Mouse (Mus musculus): ENCODE results near the gene Ubac2.

Gene Ubac2

DNA sequence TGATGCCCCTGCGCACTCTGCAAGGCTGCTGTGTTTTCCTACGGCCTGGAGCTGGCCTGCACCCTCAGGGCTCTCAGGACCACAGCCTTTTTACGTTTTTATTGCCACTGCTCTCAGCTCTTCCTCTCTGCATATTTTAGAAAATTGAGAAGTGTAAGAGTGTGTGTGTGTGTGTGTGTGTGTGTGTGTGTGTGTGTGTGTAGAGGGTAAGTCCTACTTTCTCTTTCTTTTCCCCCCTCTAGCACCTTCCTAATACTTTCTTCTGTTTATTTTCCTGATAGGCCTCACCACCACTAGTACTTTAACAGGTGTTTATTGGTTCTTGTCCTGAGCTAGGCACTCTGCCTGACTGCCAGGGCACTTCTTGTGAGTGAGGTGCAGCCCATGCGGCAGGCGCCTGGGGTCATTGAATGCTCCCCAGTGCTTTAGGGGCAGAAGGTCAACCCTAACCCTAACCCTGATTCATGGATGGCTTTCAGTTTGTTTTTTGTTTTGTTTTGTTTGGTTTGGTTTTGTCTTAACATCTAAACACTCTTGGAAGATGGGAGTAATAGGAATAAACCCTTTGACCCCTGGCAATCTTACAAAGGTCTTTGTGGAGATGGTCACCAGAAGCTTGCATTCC is 16.2 kb downstream of the Ubac2 start:
- DNase-seq (ENCODE audit: extremely low read depth, low read depth) = no peak

DNA sequence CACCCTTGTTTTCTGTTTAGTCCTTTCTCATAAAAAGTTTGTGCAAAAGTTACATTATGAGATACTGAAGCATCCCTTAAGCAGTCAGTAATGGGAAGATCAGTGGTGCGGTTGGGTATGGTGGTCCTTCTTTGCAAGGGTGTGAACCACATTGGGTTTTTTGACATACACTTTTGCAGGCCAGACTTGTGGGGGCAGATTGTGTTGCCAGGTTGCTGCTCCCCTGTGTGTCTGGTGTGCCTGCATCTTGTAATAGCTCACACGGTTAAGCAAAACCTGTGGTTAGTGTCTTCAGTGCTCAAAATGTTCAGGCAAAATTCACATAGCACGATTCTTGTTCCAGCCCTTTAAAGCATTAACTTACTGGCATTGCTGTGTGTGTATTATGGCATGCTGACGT is 16.9 kb downstream of the Ubac2 start:
- DNase-seq (ENCODE audit: extremely low read depth, low read depth) = no peak

DNA sequence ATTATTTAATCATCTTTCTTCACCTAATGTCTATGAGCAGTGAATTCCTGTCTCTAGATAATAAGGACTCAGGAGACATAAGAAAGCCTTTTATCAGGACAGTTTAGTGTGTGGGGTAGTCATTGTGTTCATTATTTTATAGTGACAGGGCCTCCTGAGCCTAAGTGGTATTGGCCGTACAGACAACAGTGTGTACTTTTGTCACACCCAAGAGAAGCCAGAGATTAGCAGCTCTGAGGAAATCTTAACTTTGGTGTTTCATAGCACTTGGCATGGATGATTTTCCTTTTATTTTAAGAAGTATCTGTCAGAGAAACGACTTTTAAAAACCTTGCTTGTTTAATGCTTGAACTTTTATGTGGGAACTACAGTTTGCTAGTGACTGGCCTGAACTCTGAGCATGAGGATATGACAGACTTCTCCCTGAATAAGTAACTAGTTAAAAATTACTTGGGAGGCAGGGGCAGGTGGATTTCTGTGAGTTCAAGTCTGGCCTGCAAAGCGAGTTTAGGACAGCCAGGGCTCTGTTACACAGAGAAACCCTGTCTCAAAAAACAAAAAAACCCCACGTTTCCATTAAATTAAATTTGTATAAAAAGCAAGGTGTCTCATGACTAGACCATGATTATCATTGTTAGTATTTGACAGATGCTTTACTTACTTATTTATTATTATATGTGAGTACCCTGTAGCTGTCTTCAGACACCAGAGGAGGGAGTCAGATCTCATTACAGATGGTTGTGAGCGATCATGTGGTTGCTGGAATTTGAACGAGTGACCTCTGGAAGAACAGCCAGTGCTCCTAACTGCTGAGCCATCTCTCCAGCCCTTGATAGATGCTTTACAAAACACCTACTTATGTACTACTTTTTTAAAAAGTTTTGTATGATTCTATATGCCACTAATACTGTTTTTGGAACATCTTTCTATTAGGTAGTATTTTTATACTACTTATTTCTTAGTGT is 18.0 kb downstream of the Ubac2 start:
- DNase-seq (ENCODE audit: extremely low read depth, low read depth) = no peak

DNA sequence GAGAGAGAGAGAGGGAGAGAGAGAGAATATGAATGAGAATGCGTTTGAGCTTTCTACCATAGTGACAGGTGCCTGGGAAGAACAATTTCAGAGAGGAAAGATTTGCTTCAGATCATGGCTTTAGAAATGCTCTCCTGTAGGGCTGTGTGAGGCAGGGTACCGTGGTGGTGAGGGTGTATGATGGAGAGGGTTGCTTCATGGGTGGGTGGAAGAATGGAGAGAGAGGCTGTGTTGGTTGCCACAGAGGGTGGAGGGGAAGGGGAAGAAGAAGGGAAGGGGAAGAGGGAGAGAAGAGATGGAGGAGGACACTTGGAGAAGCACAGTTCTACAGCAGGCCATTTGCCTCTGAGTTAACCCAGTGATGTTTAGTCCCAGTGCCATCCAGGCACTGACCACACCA is 19.4 kb downstream of the Ubac2 start:
- DNase-seq (ENCODE audit: extremely low read depth, low read depth) = no peak

DNA sequence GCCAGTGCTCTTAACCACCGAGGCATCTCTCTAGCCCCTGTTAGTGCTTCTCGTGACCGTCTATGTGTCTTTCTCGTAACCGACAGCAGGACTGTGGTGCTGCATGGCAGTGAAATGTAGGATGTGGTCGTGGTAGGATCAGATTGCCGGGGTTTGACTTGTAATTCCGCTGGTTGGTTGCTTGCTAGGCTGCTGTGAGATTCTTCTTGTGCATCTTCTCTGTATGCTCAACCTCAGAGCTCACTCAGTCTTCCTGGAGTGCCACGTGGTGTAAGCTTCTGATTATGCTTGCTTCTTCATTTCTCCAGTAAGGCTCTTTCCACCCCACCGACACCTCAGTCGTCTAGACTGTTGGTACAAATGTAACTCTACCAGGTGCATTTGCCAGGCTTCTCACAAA is 20.1 kb downstream of the Ubac2 start:
- DNase-seq (ENCODE audit: extremely low read depth, low read depth) = no peak

DNA sequence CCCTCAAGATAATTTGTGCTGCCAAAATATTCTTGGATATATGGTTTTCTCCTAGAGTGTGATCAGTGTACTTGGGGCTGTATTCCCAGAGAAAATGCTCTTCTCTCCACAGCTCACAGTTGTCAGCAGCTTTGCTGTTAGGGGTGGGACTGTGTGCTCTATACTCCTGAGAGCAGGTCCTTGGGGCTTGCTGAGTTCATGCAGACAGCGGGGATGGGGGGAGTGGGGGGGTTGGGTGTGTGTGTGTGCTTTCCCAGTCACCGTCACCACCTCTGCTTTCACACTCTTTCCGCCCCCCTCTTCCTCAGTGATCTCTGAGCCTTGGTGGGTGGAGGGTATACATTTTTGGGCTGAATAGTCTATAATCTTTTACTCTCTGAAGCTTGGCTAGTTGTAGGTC is 20.7 kb downstream of the Ubac2 start:
- no peak for DNase-seq (ENCODE audit: extremely low read depth, low read depth)

DNA sequence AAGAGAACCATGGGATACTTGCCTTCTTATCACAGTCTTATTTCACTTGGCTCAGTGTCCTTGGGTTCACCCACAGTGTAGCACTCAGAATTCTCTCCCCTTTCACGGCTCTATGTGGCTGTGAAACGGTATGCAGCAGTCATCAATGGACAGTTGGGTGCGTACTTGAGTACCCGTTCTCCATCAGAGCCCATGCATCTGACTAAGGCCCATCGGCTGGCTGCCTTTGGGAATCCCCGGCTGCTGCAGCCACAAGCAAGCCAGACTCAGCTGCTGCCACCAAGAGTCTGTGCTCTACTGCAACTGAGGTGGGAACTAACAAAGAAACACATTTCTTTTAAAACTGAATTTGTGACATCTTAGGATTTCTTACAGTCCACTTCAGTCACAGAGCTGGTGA is 23.1 kb downstream of the Ubac2 start:
- no peak for DNase-seq (ENCODE audit: extremely low read depth, low read depth)

DNA sequence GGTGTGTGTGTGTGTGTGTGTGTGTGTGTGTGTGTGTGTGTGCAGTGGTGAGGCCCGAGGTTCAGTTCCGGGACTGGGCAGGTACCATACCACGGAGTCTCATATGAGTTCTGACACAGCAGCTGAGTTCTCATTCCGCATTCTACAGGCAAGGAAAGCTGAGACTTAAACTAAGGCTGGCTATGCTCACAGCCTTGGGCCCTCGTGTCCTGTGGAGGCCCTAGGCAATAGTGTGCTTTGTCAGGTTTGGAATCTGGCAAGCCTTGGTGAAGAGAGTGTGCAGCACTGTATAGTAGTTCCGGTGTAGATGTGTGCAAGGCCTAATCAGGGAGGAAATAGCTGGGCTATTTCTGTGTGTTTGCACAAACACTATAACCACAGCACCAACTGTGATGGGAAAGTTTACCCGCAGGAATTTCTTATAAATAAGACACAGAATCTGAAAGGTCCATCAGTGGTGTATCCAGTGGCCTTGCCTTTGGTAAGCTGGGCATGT is 25.0 kb downstream of the Ubac2 start:
- no peak for DNase-seq (ENCODE audit: extremely low read depth, low read depth)

DNA sequence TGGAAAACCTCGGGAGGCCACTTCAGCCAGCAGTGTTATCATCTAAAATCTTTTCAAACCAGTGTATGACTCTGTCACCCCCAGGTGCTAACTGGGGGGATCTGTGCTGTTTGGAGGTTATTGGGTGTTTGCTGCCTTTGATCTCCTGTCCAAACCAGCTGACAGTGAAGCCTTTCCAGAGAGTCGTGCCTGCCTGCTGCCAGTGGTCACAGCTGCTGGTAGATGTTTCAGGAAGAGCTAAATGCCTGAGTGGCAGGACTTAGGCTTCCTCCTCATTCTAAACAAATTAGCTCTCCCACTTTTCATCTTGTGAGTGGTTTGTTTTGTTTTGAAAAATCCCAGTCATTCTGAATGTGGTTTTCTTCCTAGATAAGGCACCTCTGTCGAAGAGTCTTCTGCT is 26.3 kb downstream of the Ubac2 start:
- no peak for DNase-seq (ENCODE audit: extremely low read depth, low read depth)

DNA sequence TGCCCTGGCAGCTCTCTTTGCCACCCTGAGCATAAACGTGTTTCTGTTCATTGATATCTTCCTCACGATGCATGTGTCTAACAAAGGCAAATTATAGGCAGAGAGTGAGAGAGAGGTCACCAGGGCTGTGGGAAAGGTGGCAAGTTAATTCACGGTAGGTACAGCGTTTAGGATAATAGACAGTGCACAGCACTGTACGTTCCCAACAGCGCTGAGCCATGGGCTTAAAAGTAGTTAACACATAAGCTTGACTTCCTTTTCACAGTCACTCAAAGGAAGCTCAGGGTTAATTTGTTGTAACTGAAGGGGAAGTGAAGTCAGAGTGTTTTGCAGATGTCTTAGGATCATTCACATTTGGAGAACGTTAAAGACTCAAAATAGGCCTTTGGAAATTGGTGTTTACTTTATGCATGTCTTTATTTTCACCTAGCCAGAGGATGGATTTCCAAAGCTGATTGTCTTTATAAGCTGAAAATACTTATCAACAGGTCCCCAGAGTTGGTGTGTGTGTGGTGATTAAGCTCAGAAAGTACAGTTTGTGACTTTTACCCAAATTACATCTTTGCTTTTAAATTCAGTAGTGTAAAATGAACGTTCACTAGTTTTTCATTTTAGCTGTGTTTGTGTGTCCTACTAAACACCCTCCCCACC is 28.0 kb downstream of the Ubac2 start:
- no peak for DNase-seq (ENCODE audit: extremely low read depth, low read depth)

DNA sequence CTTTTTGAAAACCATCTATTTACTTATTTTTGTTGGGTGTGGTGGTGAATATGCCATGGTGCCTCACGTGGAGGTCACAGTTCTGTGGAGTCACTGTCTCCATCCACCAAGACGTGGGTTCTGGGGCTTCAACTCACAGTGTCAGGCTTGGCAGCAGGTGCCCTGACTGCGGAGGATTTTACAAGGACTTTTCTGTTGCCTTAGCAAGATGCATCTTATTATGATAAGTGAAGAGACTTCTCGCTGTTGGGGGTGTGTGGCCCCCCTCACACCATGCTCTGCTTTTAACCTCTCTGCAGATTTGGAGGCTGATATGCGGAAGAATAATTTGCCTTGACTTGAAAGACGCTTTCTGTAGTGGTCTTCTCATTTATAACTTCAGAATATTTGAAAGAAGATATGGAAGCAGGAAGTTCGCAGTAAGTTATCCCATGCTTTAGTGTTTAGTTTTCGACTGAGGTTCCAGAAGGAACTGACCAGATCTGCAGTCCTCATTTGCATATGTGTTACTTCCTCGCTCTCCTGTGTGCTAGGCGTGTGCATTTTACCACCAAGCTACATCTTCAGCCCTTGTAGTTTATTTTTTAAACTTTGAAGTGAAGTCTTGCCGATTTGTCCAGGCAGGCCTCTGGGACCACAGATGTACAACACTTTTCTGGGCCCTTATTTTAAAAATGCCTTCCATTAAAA is 28.7 kb downstream of the Ubac2 start:
- no peak for DNase-seq (ENCODE audit: extremely low read depth, low read depth)

DNA sequence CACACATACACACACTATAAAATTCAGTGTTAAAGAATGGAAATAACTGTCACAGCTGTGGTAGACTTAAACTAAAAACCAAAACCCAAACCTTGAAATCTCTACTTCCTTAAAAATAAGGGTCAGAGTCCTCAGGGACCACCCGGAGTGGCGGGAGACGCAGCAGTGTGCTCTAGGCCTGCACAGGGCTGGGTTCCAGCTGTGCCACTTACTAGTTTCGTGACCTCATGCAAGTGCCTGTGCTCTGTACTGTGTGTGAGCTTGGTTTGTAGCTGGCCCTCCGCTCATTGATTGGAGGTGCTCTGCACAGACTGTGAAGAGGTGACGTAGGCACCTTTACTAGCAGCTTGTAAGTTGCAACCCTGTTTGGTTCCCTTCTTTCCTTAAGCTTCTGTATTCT is 31.4 kb downstream of the Ubac2 start:
- DNase-seq (ENCODE audit: extremely low read depth, low read depth) = no peak

DNA sequence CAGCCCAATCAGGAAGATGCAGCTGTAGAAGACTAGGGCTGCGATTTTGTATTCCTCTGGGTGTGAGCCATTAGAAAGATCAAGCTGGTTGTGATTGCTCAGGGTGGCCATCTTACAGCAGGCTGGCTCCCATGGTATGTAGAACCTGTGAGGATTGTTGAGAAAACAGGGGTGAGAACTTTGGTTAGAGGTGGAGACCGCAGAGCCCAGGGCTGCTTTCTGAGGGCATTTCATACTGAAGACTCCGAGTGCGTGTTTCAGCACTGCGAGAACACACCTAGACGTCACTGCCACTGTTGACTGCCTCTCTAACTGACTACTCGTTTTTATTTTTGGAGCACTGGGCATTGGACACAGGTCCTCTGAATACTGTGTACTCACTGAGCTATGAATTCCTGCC is 34.1 kb downstream of the Ubac2 start:
- no peak for DNase-seq (ENCODE audit: extremely low read depth, low read depth)

DNA sequence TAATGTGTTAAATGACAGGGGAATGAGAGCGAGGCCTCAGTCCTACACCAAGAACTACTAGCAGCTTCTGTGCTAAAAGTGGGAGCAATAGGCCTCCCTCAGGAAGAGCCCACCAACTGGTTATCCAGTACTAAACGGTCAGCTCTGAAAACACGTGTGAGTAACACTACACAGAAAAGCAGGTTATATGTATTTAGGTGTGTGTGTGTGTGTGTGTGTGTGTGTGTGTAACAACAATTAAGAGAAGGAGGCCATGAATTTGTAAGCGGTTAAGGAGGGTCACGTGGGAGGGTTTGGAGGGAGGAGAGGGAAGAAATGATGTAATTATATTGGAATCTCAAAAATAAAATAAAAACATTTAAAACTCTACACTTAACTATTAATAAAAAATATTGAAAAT is 36.7 kb downstream of the Ubac2 start:
- no peak for DNase-seq (ENCODE audit: extremely low read depth, low read depth)

DNA sequence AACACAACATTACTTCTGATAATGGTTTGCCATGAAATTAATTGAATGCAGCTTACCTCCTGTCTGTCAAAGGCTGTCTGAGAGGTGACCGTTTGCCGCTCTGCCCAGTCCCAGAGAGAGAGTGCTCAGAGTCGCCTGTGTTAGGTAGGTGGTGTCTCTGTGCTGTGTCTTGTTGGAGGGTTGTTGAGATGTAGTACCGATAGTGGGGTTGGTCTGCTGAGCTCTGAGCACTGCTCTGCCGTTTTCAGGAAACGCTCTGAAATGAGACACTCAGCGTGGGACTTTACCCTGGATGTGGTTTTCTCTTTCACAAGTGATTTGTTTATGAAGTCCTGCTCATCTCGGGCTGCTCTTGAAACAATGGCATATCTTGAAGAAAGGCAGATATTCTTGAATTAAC is 37.2 kb downstream of the Ubac2 start, which contains the start of gene Gpr18:
Gene Gpr18, minus strand, starts transcription at position 161 of the 400 bp plus-strand sequence.
- DNase-seq (ENCODE audit: extremely low read depth, low read depth) = no peak

DNA sequence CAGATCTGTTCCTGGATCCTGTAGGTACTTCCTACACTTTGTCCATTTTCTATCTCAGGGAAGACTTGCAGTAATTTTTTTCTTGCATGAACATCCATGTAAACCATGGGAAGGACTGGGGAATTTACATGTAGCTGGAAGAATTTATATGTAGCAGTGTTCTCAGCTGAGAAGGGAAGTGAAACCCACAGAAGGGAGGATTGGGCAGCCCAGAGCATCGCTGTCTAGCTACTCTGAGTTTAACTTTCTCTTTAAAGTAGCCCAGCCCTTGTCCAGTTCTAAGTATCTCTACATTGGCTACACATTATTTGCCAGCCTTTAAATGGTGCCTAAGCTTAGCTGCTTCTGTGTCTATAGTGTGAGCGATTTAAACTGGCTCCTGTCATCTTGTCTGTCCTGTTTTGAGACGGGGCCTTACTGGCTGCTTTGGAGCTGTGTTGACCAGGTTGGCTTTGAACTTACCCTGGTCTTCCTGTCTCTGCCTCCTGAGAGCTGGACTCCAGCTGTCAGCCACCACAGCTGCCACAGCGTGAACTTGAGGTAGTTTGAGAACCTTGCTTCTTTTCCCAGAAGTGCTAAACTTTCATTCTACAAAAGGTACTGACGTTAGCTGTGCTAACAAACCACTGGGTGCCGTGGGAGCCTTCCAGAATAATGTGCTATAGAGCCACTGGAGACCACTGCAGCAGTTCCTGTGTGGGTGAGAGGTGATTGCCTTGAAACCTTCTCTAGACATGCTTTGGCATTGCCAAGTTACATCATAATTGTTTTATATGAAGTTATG is 38.1 kb downstream of the Ubac2 start:
- DNase-seq (ENCODE audit: extremely low read depth, low read depth) = no peak

DNA sequence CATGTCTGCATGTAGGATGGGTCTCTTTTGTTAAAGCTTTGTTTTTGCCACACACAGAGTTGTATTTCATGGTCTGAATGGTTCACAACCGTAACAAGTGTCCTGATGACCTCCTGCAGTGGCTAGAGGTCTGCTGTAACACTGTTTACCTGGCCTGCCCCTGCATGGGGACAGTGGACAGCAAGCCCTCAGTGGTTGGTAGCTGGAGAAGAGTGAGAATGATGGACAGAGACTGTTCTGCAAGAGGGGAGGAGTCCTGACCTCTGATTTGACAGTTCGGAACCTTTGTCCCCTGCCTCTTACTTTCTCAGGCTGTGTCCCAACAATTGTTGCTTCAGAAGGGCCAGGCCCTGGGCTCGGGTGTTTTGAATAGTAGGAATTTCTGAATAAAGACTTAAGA is 39.8 kb downstream of the Ubac2 start:
- DNase-seq (ENCODE audit: extremely low read depth, low read depth) = no peak

DNA sequence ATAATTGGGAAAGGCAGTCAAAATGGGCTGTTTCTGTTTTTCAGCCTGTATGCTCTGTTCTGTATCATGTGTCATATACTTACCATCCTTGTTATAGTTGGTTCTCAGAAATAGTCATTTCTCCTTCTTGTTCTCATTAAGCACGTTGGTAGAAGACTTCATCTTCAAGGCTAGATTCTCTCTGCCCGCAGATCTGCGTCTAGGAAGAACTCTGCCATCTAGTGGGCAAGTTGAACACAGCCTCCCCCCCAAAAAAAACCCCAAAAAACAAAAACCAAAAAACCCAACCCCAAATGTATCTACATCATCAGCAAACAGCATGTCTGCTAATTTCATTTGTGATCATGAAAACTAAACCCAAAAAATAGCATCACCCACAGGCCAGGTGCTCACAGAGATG is 41.3 kb downstream of the Ubac2 start:
- no peak for DNase-seq (ENCODE audit: extremely low read depth, low read depth)

DNA sequence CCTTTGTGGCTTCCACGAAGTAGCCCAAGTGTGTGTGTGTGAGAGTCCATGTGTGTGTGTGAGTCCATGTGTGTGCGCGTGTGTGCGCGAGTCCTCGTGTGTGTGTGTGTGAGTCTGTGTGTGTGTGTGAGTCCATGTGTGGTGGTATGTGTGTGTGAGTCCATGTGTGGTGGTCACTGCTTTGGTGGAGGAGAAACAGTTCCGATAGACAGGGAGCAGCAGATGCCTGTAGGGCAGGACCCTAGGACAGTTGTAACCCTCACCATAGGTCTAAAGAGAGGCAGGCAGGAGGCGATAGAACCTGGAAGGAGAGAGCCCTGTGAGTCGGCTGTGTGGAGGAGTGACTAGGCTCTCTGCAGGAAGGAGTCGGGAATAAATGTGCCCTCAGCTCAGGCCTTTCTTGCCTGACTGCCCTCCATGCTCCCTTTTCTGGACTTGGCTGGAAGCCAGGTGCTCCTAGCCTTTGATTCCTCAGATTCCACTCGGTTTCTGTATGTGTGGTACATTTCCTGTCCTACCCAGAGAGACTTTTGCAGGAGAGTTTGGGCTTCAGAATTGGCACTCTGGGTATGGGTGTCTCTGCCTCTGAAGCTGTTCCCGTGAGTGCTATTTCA is 42.2 kb downstream of the Ubac2 start:
- no peak for DNase-seq (ENCODE audit: extremely low read depth, low read depth)

DNA sequence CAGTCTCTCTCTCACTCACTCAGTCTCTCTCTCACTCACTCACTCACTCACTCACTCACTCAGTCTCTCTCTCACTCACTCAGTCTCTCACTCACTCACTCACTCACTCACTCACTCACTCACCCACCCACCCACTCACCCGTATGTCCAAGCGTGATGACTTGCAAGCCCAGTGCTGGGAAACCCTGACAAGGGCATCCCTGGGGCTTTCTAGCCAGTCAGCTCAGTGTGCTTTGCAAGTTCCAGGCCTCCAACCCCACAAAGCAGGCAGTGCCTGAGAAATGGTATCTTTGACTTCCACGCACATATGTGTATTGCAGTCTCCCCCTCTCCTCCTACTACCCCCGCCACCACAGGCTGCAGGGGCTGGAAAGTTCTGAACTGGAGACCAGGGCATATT is 43.6 kb downstream of the Ubac2 start:
- DNase-seq (ENCODE audit: extremely low read depth, low read depth) = no peak

Measured in MEL-GATA-1-ER (cell line).